Mouse (Mus musculus): Measurements from ENCODE around the gene Grk2.

DNA sequence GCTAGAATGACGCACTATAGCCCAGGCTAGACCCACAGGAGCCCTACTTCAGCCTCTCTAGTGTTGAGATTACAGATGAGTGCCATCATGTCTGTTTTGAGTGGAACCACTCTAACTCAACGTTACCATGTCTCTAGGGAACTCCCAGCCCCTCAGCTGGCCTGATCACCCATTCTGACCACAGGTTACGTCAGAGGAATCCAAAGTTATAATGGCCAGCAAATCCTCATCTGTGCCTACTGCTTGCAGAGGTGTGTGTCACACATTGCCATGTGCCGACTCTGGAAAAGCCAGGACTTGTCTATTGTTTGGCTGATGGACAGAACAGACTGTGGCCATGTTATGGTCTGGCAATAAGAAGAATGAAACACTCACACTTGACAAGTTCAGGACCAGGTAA lies 10.6 kb downstream of the Grk2 start:
- no peak for TF ChIP-seq POLR2A (IDR thresholded peaks at IDR 0.05; ENCODE audit: insufficient read depth, low read depth, low read length)
- no peak for TF ChIP-seq CTCF (IDR thresholded peaks at IDR 0.05; ENCODE audit: insufficient read depth, low read depth, low read length)

All from olfactory bulb, adult 2 months (tissue).